Mouse (Mus musculus): ENCODE measurements at regions not wholly inside any gene's neighbourhood (a gene's known extent, or its start where the extent isn't known, plus 50 kb on each side); places are given as distances from the start of the nearest gene placed in this dataset.

GRCm38 (mm10) chr16:78247189-78247588 is 54.1 kb upstream of the Cxadr start:
- H3K27ac ChIP-seq, result no peak overlapping the region
- no peak for ATAC-seq (ENCODE audit: low FRiP score, low read depth)
- H3K4me2 ChIP-seq (replicated peaks), result no peak overlapping the region
- H3K36me3 ChIP-seq, result no peaks in the 10 kb centered on the region
- no peaks in the 10 kb centered on the region for H3K27me3 ChIP-seq (replicated peaks)
- H3K9me3 ChIP-seq, result no peaks in the 10 kb centered on the region
- WGBS, result 78% methylated on average over 3 of the region's 3 CpGs
- H3K4me1 ChIP-seq, result no peaks in the 10 kb centered on the region
- no peak overlapping the region for H3K9ac ChIP-seq
- H3K4me3 ChIP-seq, result no peak overlapping the region

- H3K4me2 ChIP-seq (replicated peaks), result no peak overlapping the region
Observed at GRCm38 (mm10) chr16:78242678-78243077, 58.6 kb upstream of the Cxadr start.

GRCm38 (mm10) chr16:78240152-78240551 is 61.1 kb upstream of the Cxadr start:
- Histone ChIP-seq H3K4me2 (replicated peaks) (no peak overlapping the region), H3K27me3 (replicated peaks) (no peaks in the 10 kb centered on the region), H3K9me3 (no peaks in the 10 kb centered on the region), H3K4me3 (no peak overlapping the region), H3K27ac (no peak overlapping the region), H3K36me3 (no peaks in the 10 kb centered on the region), H3K9ac (no peak overlapping the region), H3K4me1 (peaks cover 12% of the 10 kb centered on the region)
- ATAC-seq (ENCODE audit: low FRiP score, low read depth), result no peak
- 90% methylated on average over 4 of the region's 4 CpGs for WGBS

More at GRCm38 (mm10) chr16:78242678-78243077, 58.6 kb upstream of the Cxadr start:
- H3K4me1 ChIP-seq, result peaks cover 6% of the 10 kb centered on the region; the same call in 1 of the 2 replicates
- H3K9ac ChIP-seq, result no peak overlapping the region
- no peak for ATAC-seq (ENCODE audit: low FRiP score, low read depth)
- H3K9me3 ChIP-seq, result no peaks in the 10 kb centered on the region
- no peak overlapping the region for H3K27ac ChIP-seq
- no peak overlapping the region for H3K4me3 ChIP-seq
- H3K36me3 ChIP-seq, result no peaks in the 10 kb centered on the region
- 82% methylated on average over 3 of the region's 3 CpGs for WGBS
- H3K27me3 ChIP-seq (replicated peaks), result no peaks in the 10 kb centered on the region

- no peaks in the 10 kb centered on the region for H3K36me3 ChIP-seq
- H3K9ac ChIP-seq, result peak overlapping the region; percentile 56
- ATAC-seq (ENCODE audit: low FRiP score, low read depth), result peak; percentile 89
- no peaks in the 10 kb centered on the region for H3K9me3 ChIP-seq
- peaks cover 12% of the 10 kb centered on the region for H3K4me1 ChIP-seq
- H3K27ac ChIP-seq, result peak overlapping the region; percentile 81
- H3K4me2 ChIP-seq (replicated peaks), result peak overlapping the region; percentile 77
- H3K4me3 ChIP-seq, result peak overlapping the region; percentile 31
- no peaks in the 10 kb centered on the region for H3K27me3 ChIP-seq (replicated peaks)
- under 1% methylated on average over 18 of the region's 18 CpGs for WGBS
Observed at GRCm38 (mm10) chr16:78238052-78238701, 63.1 kb upstream of the Cxadr start.

GRCm38 (mm10) chr16:78237641-78238051 is 63.6 kb upstream of the Cxadr start:
- H3K36me3 ChIP-seq, result no peaks in the 10 kb centered on the region
- peak overlapping the region; percentile 77 for H3K4me2 ChIP-seq (replicated peaks)
- WGBS, result under 1% methylated on average over 14 of the region's 15 CpGs
- H3K4me1 ChIP-seq, result peaks cover 12% of the 10 kb centered on the region
- no peaks in the 10 kb centered on the region for H3K27me3 ChIP-seq (replicated peaks)
- peak overlapping the region; percentile 31 for H3K4me3 ChIP-seq
- H3K9ac ChIP-seq, result peak overlapping the region; percentile 56
- H3K9me3 ChIP-seq, result no peaks in the 10 kb centered on the region
- peak overlapping the region; percentile 81 for H3K27ac ChIP-seq
- ATAC-seq (ENCODE audit: low FRiP score, low read depth), result peak; percentile 55

GRCm38 (mm10) chr16:78236746-78237640 is 64.3 kb upstream of the Cxadr start:
- WGBS, result 4% methylated on average over 25 of the region's 25 CpGs
- Histone ChIP-seq H3K9me3 (no peaks in the 10 kb centered on the region), H3K9ac (peak overlapping the region; percentile 56), H3K27ac (peak overlapping the region; percentile 81; the same call in 1 of the 2 replicates), H3K27me3 (replicated peaks) (no peaks in the 10 kb centered on the region), H3K4me2 (replicated peaks) (peak overlapping the region; percentile 77), H3K4me3 (peak overlapping the region; percentile 31), H3K4me1 (peaks cover 12% of the 10 kb centered on the region), H3K36me3 (no peaks in the 10 kb centered on the region)
- ATAC-seq (ENCODE audit: low FRiP score, low read depth), result peak; percentile 45

- H3K27ac ChIP-seq, result no peak overlapping the region
- H3K4me1 ChIP-seq, result peaks cover 5% of the 10 kb centered on the region
- H3K4me2 ChIP-seq (replicated peaks), result no peak overlapping the region
- H3K9me3 ChIP-seq, result peaks cover 7% of the 10 kb centered on the region; the same call in 1 of the 2 replicates
- H3K4me3 ChIP-seq, result no peak overlapping the region
- no peak for ATAC-seq (ENCODE audit: low FRiP score, low read depth)
- no peaks in the 10 kb centered on the region for H3K36me3 ChIP-seq
- H3K9ac ChIP-seq, result no peak overlapping the region
- 84% methylated on average over 2 of the region's 2 CpGs for WGBS
- no peaks in the 10 kb centered on the region for H3K27me3 ChIP-seq (replicated peaks)
Observed at GRCm38 (mm10) chr16:78232205-78232604, 69.1 kb upstream of the Cxadr start.

GRCm38 (mm10) chr16:78229013-78229412 is 72.3 kb upstream of the Cxadr start:
- ATAC-seq (ENCODE audit: low FRiP score, low read depth), result no peak
- H3K4me1 ChIP-seq, result no peaks in the 10 kb centered on the region
- H3K27ac ChIP-seq, result no peak overlapping the region
- no peaks in the 10 kb centered on the region for H3K36me3 ChIP-seq
- 89% methylated on average over 4 of the region's 4 CpGs for WGBS
- no peaks in the 10 kb centered on the region for H3K27me3 ChIP-seq (replicated peaks)
- H3K4me3 ChIP-seq, result no peak overlapping the region
- H3K9ac ChIP-seq, result no peak overlapping the region
- H3K4me2 ChIP-seq (replicated peaks), result no peak overlapping the region
- peaks cover 7% of the 10 kb centered on the region; the same call in 1 of the 2 replicates for H3K9me3 ChIP-seq

GRCm38 (mm10) chr16:78222377-78222776 is 78.9 kb upstream of the Cxadr start:
- Histone ChIP-seq H3K9ac (no peak overlapping the region), H3K27me3 (replicated peaks) (no peaks in the 10 kb centered on the region), H3K36me3 (no peaks in the 10 kb centered on the region), H3K4me2 (replicated peaks) (no peak overlapping the region), H3K9me3 (no peaks in the 10 kb centered on the region), H3K4me3 (no peak overlapping the region), H3K27ac (no peak overlapping the region), H3K4me1 (no peaks in the 10 kb centered on the region)
- ATAC-seq (ENCODE audit: low FRiP score, low read depth), result no peak
- 80% methylated on average over 1 of the region's 1 CpGs for WGBS

- Histone ChIP-seq H3K36me3 (no peaks in the 10 kb centered on the region), H3K27ac (no peak overlapping the region), H3K4me1 (no peaks in the 10 kb centered on the region), H3K9me3 (no peaks in the 10 kb centered on the region), H3K4me2 (replicated peaks) (no peak overlapping the region), H3K9ac (no peak overlapping the region), H3K27me3 (replicated peaks) (no peaks in the 10 kb centered on the region), H3K4me3 (no peak overlapping the region)
- 93% methylated on average over 1 of the region's 1 CpGs for WGBS
- no peak for ATAC-seq (ENCODE audit: low FRiP score, low read depth)
Observed at GRCm38 (mm10) chr16:78221781-78222180, 79.5 kb upstream of the Cxadr start.

- WGBS, result 65% methylated on average over 6 of the region's 6 CpGs
- H3K27me3 ChIP-seq (replicated peaks), result no peaks in the 10 kb centered on the region
- H3K4me2 ChIP-seq (replicated peaks), result no peak overlapping the region
- no peaks in the 10 kb centered on the region for H3K36me3 ChIP-seq
- H3K4me1 ChIP-seq, result no peaks in the 10 kb centered on the region
- H3K4me3 ChIP-seq, result no peak overlapping the region
- H3K9me3 ChIP-seq, result no peaks in the 10 kb centered on the region
- H3K27ac ChIP-seq, result no peak overlapping the region
- no peak overlapping the region for H3K9ac ChIP-seq
- ATAC-seq (ENCODE audit: low FRiP score, low read depth), result no peak
Observed at GRCm38 (mm10) chr16:78217633-78218032, 83.7 kb upstream of the Cxadr start.

GRCm38 (mm10) chr16:78216752-78217351 is 84.4 kb upstream of the Cxadr start:
- H3K4me1 ChIP-seq, result no peaks in the 10 kb centered on the region
- ATAC-seq (ENCODE audit: low FRiP score, low read depth), result no peak
- no peaks in the 10 kb centered on the region for H3K27me3 ChIP-seq (replicated peaks)
- H3K27ac ChIP-seq, result no peak overlapping the region
- WGBS, result 63% methylated on average over 9 of the region's 9 CpGs
- no peak overlapping the region for H3K4me3 ChIP-seq
- no peaks in the 10 kb centered on the region for H3K9me3 ChIP-seq
- no peak overlapping the region for H3K9ac ChIP-seq
- no peak overlapping the region for H3K4me2 ChIP-seq (replicated peaks)
- no peaks in the 10 kb centered on the region for H3K36me3 ChIP-seq
